Mouse (Mus musculus): ENCODE results near the gene Golga1. TPM values are rescaled to one million over a fixed set of nuclear protein-coding genes. Genes with fewer than 3 reads are reported as not detected.
"Not testable (repeated sequence)": the region's sequence is repeated elsewhere in the genome, so short reads cannot be mapped to it uniquely, and the experiment has no call there.

Gene Golga1
- polyA plus RNA-seq (2015; fragmentation: Nextera tagmentation; extraction: Ambion mirVana), result 20.7 and 22.0 TPM in 2 replicates

- Histone ChIP-seq H3K9ac (ENCODE audit: low read length) (peak within 1 kb of the TSS; percentile 91), H3K4me2 (replicated peaks; ENCODE audit: low read depth) (peak within 1 kb of the TSS; percentile 88), H3K27me3 (ENCODE audit: control insufficient read depth, insufficient read depth, low read length) (no peaks in the 10 kb centered on the region), H3K36me3 (ENCODE audit: control insufficient read depth, insufficient read depth, low read length) (no peaks in the 10 kb centered on the region), H3K27ac (replicated peaks) (peak within 1 kb of the TSS; percentile 91), H3K9me3 (ENCODE audit: control insufficient read depth, low read length) (no peaks in the 10 kb centered on the region), H3K4me1 (replicated peaks; ENCODE audit: control insufficient read depth, insufficient read depth) (no peaks in the 10 kb centered on the region), H3K4me3 (ENCODE audit: low read depth, low read length) (peak within 1 kb of the TSS; percentile 89)
- under 1% methylated on average over 49 of the region's 50 CpGs for WGBS
- ATAC-seq (ENCODE audit: low FRiP score, low TSS enrichment) (peak; percentile 99), DNase-seq (ENCODE audit: low spot score) (peak; percentile 96)
- TF ChIP-seq EP300 (optimal IDR thresholded peaks at IDR 0.05) (no peak), CTCF (IDR thresholded peaks at IDR 0.05; ENCODE audit: low read depth) (0 out of 2 replicates have a peak, but pooled peaks have one; percentile 18)
Observed at GRCm38 (mm10) chr2:39065400-39065987, at the start of gene Golga1. Gene Golga1, minus strand, starts transcription at chr2:39065541.

- TF ChIP-seq EP300 (optimal IDR thresholded peaks at IDR 0.05) (no peak), CTCF (IDR thresholded peaks at IDR 0.05; ENCODE audit: low read depth) (no peak)
- H3K4me1 ChIP-seq (replicated peaks; ENCODE audit: control insufficient read depth, insufficient read depth), result no peaks in the 10 kb centered on the region
- H3K27me3 ChIP-seq (ENCODE audit: control insufficient read depth, insufficient read depth, low read length), result no peaks in the 10 kb centered on the region
- H3K4me3 ChIP-seq (ENCODE audit: low read depth, low read length), result no peak overlapping the region
- H3K9me3 ChIP-seq (ENCODE audit: control insufficient read depth, low read length), result no peaks in the 10 kb centered on the region
- 95% methylated on average over 7 of the region's 7 CpGs for WGBS
- H3K4me2 ChIP-seq (replicated peaks; ENCODE audit: low read depth), result no peak overlapping the region
- no peak overlapping the region for H3K27ac ChIP-seq (replicated peaks)
- H3K36me3 ChIP-seq (ENCODE audit: control insufficient read depth, insufficient read depth, low read length), result no peaks in the 10 kb centered on the region
- ATAC-seq (ENCODE audit: low FRiP score, low TSS enrichment), result no peak
- no peak for DNase-seq (ENCODE audit: low spot score)
- no peak overlapping the region for H3K9ac ChIP-seq (ENCODE audit: low read length)
Observed at GRCm38 (mm10) chr2:39114093-39114492, 48.8 kb upstream of the Golga1 start.

GRCm38 (mm10) chr2:39110514-39110913 lies 45.2 kb upstream of the Golga1 start:
- H3K4me3 ChIP-seq (ENCODE audit: low read depth, low read length), result no peak overlapping the region
- no peaks in the 10 kb centered on the region for H3K9me3 ChIP-seq (ENCODE audit: control insufficient read depth, low read length)
- no peaks in the 10 kb centered on the region for H3K27me3 ChIP-seq (ENCODE audit: control insufficient read depth, insufficient read depth, low read length)
- DNase-seq (ENCODE audit: low spot score), result no peak
- H3K36me3 ChIP-seq (ENCODE audit: control insufficient read depth, insufficient read depth, low read length), result no peaks in the 10 kb centered on the region; the same call in 1 of the 2 replicates
- H3K4me2 ChIP-seq (replicated peaks; ENCODE audit: low read depth), result no peak overlapping the region
- H3K27ac ChIP-seq (replicated peaks), result no peak overlapping the region
- no peak overlapping the region for H3K9ac ChIP-seq (ENCODE audit: low read length)
- no peaks in the 10 kb centered on the region for H3K4me1 ChIP-seq (replicated peaks; ENCODE audit: control insufficient read depth, insufficient read depth)
- ATAC-seq (ENCODE audit: low FRiP score, low TSS enrichment), result no peak
- TF ChIP-seq CTCF (IDR thresholded peaks at IDR 0.05; ENCODE audit: low read depth) (no peak), EP300 (optimal IDR thresholded peaks at IDR 0.05) (no peak)

GRCm38 (mm10) chr2:39109712-39110111 lies 44.4 kb upstream of the Golga1 start:
- H3K27ac ChIP-seq (replicated peaks); H3K4me1 ChIP-seq (replicated peaks; ENCODE audit: control insufficient read depth, insufficient read depth); ATAC-seq (ENCODE audit: low FRiP score, low TSS enrichment); DNase-seq (ENCODE audit: low spot score); H3K4me3 ChIP-seq (ENCODE audit: low read depth, low read length); H3K36me3 ChIP-seq (ENCODE audit: control insufficient read depth, insufficient read depth, low read length); H3K9ac ChIP-seq (ENCODE audit: low read length); H3K4me2 ChIP-seq (replicated peaks; ENCODE audit: low read depth); H3K9me3 ChIP-seq (ENCODE audit: control insufficient read depth, low read length); H3K27me3 ChIP-seq (ENCODE audit: control insufficient read depth, insufficient read depth, low read length): not testable (repeated sequence)

- H3K27me3 ChIP-seq (ENCODE audit: control insufficient read depth, insufficient read depth, low read length); ATAC-seq (ENCODE audit: low FRiP score, low TSS enrichment); DNase-seq (ENCODE audit: low spot score); H3K9me3 ChIP-seq (ENCODE audit: control insufficient read depth, low read length); H3K9ac ChIP-seq (ENCODE audit: low read length); H3K4me1 ChIP-seq (replicated peaks; ENCODE audit: control insufficient read depth, insufficient read depth); H3K36me3 ChIP-seq (ENCODE audit: control insufficient read depth, insufficient read depth, low read length); H3K4me3 ChIP-seq (ENCODE audit: low read depth, low read length); H3K27ac ChIP-seq (replicated peaks); H3K4me2 ChIP-seq (replicated peaks; ENCODE audit: low read depth): not testable (repeated sequence)
- WGBS, result 88% methylated on average over 1 of the region's 1 CpGs
Observed at GRCm38 (mm10) chr2:39099951-39100350, 34.6 kb upstream of the Golga1 start.

- TF ChIP-seq CTCF (IDR thresholded peaks at IDR 0.05; ENCODE audit: low read depth) (peak; percentile 41), EP300 (optimal IDR thresholded peaks at IDR 0.05) (no peak)
- H3K36me3 ChIP-seq (ENCODE audit: control insufficient read depth, insufficient read depth, low read length), result peaks cover 1% of the 10 kb centered on the region; the same call in 1 of the 2 replicates
- H3K4me3 ChIP-seq (ENCODE audit: low read depth, low read length), result no peak overlapping the region
- ATAC-seq (ENCODE audit: low FRiP score, low TSS enrichment) (no peak), DNase-seq (ENCODE audit: low spot score) (no peak)
- no peaks in the 10 kb centered on the region for H3K27me3 ChIP-seq (ENCODE audit: control insufficient read depth, insufficient read depth, low read length)
- no peak overlapping the region for H3K9ac ChIP-seq (ENCODE audit: low read length)
- H3K4me2 ChIP-seq (replicated peaks; ENCODE audit: low read depth), result no peak overlapping the region
- no peaks in the 10 kb centered on the region for H3K9me3 ChIP-seq (ENCODE audit: control insufficient read depth, low read length)
- H3K27ac ChIP-seq (replicated peaks), result no peak overlapping the region
- H3K4me1 ChIP-seq (replicated peaks; ENCODE audit: control insufficient read depth, insufficient read depth), result no peaks in the 10 kb centered on the region
Observed at GRCm38 (mm10) chr2:39097993-39098392, 32.7 kb upstream of the Golga1 start.

Measured in stomach, postnatal 0 days (tissue).